Mouse (Mus musculus) intestine, postnatal 0 days (tissue): ENCODE measurements around the gene Casp7. TPM values are rescaled to one million over a fixed set of nuclear protein-coding genes. Genes with fewer than 3 reads are reported as not detected.

Experiments used
- ATAC-seq: fragments of 200-750 bp; cut with Nextera tagmentation; 2 replicates; pipeline ENCODE4 v1.8.0; 2017; ENCODE audit warnings: mild to moderate bottlenecking, moderate TSS enrichment, moderate library complexity
- H3K27ac ChIP-seq: fragments of 300-500 bp; sonication (generic); 2 replicates; pipeline ENCODE4 v1.5.1; 2014; ENCODE audit warnings: mild to moderate bottlenecking, low read depth, low read length, moderate library complexity
- H3K27me3 ChIP-seq: fragments of 300-500 bp; sonication (generic); replicated peaks from 2 replicates; pipeline ENCODE4 v1.6.1; 2014; ENCODE audit warnings: low read length, mixed read lengths; ENCODE audit not compliant: control insufficient read depth, insufficient read depth
- H3K36me3 ChIP-seq: fragments of 300-500 bp; sonication (generic); 2 replicates; pipeline ENCODE4 v1.6.1; 2014; ENCODE audit warnings: mild to moderate bottlenecking, moderate library complexity; ENCODE audit not compliant: control insufficient read depth, insufficient read depth
- H3K4me1 ChIP-seq: fragments of 300-500 bp; sonication (generic); replicated peaks from 2 replicates; pipeline ENCODE4 v1.6.1; 2014; ENCODE audit warnings: antibody characterized with exemption, low read length, mixed read lengths; ENCODE audit not compliant: control insufficient read depth, insufficient read depth
- H3K4me2 ChIP-seq: fragments of 300-500 bp; sonication (generic); replicated peaks from 2 replicates; pipeline ENCODE4 v1.6.1; 2014; ENCODE audit warnings: low read depth, mild to moderate bottlenecking, moderate library complexity
- H3K4me3 ChIP-seq: fragments of 300-500 bp; sonication (generic); 2 replicates; pipeline ENCODE4 v1.5.1; 2014; ENCODE audit warnings: low read depth, low read length
- H3K9ac ChIP-seq: fragments of 300-500 bp; sonication (generic); 2 replicates; pipeline ENCODE4 v1.6.1; 2014; ENCODE audit warnings: mild to moderate bottlenecking, low read depth, low read length
- H3K9me3 ChIP-seq: fragments of 300-500 bp; sonication (generic); 2 replicates; pipeline ENCODE4 v1.6.1; 2016; ENCODE audit warnings: mixed run types; ENCODE audit not compliant: control insufficient read depth
- CTCF ChIP-seq: sonication (generic); IDR thresholded peaks from 2 replicates; pipeline ENCODE4 v1.5.1; 2016; ENCODE audit warnings: low read depth, mild to moderate bottlenecking, control low read depth, antibody characterized with exemption, moderate library complexity
- WGBS: fragments of 180-500 bp; shearing (Covaris S2); extraction: QIAGEN DNeasy Blood & Tissue Kit; methylation state at CpG from one replicate; pipeline ENCODE4 v1.1.7; 2014; 5-methylcytosine and 5-hydroxymethylcytosine counted together
- polyA plus RNA-seq: library from polyadenylated mRNA; unstranded; fragments of >200 nt; fragmentation: Nextera tagmentation; extraction: Ambion mirVana; gene quantifications from 2 replicates; pipeline ENCODE4 v1.2.1, GENCODE M21; 2015

The Casp7 gene
- polyA plus RNA-seq, 1 experiment from 2014 or later: 51.6 TPM

DNA sequence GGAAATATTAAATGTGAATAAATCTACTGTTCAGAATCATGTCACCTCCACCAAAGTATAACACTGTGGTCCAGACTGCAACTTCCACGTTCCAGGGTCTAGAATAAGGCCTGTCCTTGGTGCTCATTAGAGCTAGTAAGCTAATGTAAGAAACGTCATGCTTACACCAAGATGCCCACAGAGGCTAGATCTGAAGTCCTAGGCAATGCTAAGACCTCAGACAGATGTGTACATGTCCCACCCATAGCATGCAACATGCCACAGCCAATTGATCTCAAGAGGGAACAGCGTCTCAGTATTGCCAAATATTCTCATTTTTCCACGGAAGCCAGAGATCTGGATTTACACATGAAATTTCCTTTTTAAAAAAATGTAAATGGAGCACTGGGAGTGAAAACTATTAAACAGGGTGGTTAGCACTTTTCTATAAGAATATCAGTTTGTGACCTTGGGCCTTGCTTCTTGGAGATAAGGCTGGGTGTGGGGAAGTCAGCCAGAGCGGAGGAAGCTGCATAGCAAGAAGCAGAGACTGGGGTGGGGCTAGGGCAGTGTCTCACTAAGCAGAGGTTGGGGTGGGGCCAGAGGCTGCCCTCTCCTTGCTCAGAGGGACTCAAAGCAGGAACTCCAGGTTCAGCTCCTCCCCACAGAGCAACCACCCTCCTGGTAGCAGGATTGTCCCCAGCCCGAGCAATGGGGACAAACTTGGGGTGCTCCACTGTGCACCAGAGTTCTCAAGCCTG is 5.5 kb upstream of the Casp7 start:
- H3K9me3 ChIP-seq: no peaks in the 10 kb centered on the region
- peak overlapping the region; percentile 35 for H3K4me2 ChIP-seq
- peak; percentile 89 for ATAC-seq
- 44% methylated on average over 6 of the region's 6 CpGs for WGBS
- H3K4me3 ChIP-seq: no peak overlapping the region
- TF ChIP-seq CTCF: no peak
- H3K36me3 ChIP-seq: no peaks in the 10 kb centered on the region
- H3K9ac ChIP-seq: no peak overlapping the region
- peaks cover 8% of the 10 kb centered on the region; the same call in 1 of the 2 replicates for H3K4me1 ChIP-seq
- peak overlapping the region; percentile 47 for H3K27ac ChIP-seq
- no peaks in the 10 kb centered on the region for H3K27me3 ChIP-seq

- 80% methylated on average over 9 of the region's 9 CpGs for WGBS
- H3K27me3 ChIP-seq: no peaks in the 10 kb centered on the region
- H3K4me2 ChIP-seq: no peak overlapping the region
- no peak for TF ChIP-seq CTCF
- no peaks in the 10 kb centered on the region for H3K36me3 ChIP-seq
- no peaks in the 10 kb centered on the region for H3K9me3 ChIP-seq
- H3K9ac ChIP-seq: no peak overlapping the region
- no peak overlapping the region for H3K4me3 ChIP-seq
- no peak overlapping the region for H3K27ac ChIP-seq
- H3K4me1 ChIP-seq: peaks cover 8% of the 10 kb centered on the region; the same call in 1 of the 2 replicates
- no peak for ATAC-seq
Measured at GRCm38 (mm10) chr19:56393311-56393866, 3.5 kb upstream of the Casp7 start.

- WGBS: 84% methylated on average over 16 of the region's 16 CpGs
- Histone ChIP-seq H3K9me3 (no peaks in the 10 kb centered on the region), H3K4me3 (no peak overlapping the region), H3K4me2 (no peak overlapping the region), H3K4me1 (peaks cover 14% of the 10 kb centered on the region; the same call in 1 of the 2 replicates), H3K27me3 (no peaks in the 10 kb centered on the region), H3K9ac (no peak overlapping the region), H3K36me3 (no peaks in the 10 kb centered on the region), H3K27ac (no peak overlapping the region)
- ATAC-seq: no peak
- TF ChIP-seq CTCF: no peak
Measured at GRCm38 (mm10) chr19:56395183-56395935, 1.6 kb upstream of the Casp7 start.

- H3K27me3 ChIP-seq: no peaks in the 10 kb centered on the region
- no peak overlapping the region; the same call in 1 of the 2 replicates for H3K9ac ChIP-seq
- no peak for TF ChIP-seq CTCF
- H3K4me3 ChIP-seq: peak overlapping the region; percentile 66
- peaks cover 14% of the 10 kb centered on the region; the same call in 1 of the 2 replicates for H3K4me1 ChIP-seq
- no peaks in the 10 kb centered on the region for H3K36me3 ChIP-seq
- WGBS: 42% methylated on average over 12 of the region's 12 CpGs
- no peaks in the 10 kb centered on the region for H3K9me3 ChIP-seq
- peak overlapping the region; percentile 80 for H3K4me2 ChIP-seq
- no peak for ATAC-seq
- no peak overlapping the region for H3K27ac ChIP-seq
Measured at GRCm38 (mm10) chr19:56396227-56396626, 702 bp upstream of the Casp7 start.

DNA sequence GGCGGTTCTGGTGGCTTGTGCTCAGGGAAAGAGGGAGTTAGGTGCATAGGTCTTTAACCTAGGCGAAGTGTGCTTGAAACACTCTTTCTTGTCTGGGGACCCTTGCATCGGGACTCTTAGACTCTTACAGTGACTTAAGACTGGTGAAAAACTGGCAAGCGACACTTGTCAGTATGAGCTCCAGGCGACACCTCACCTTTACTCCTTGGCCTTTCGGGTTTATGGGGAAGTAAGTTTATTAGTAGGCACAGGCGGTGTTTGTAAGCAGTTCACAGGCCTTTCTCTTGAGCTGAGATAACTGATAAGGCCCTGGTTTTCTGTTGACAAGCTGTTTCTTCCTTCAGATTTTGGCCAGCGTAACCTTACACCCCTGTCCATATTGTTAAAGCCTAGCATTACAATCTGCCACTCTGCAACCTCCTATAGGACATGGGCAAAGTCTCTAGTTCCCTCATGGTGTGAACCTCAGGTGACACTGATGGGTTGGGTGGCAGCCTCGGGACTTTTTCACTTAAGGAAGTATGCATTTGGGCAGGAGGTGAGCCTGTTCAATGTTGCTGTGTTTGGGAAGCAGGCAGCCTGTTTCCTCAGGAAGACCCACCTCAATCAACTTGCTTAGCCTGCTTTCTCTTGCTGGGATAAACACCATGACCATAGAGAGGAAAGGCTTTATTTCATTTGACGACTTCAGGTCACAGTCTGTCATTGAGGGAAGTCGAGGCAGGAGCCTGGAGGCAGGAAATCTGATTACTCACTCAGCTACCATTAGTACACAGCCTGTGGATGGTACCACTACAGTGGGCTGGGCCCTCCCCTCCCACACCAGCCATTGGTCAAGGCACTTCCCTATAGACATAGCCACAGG is 966 bp downstream of the Casp7 start:
- no peak for TF ChIP-seq CTCF
- Histone ChIP-seq H3K9ac (peak overlapping the region; percentile 72), H3K4me1 (0 out of 2 replicates have a peak, but pooled peaks cover 6% of the 10 kb centered on the region), H3K27me3 (no peaks in the 10 kb centered on the region), H3K36me3 (no peaks in the 10 kb centered on the region), H3K9me3 (no peaks in the 10 kb centered on the region), H3K27ac (peak overlapping the region; percentile 96), H3K4me3 (peak overlapping the region; percentile 66), H3K4me2 (peak overlapping the region; percentile 80)
- peak; percentile 29 for ATAC-seq
- 24% methylated on average over 11 of the region's 11 CpGs for WGBS
